Mouse (Mus musculus): ENCODE results near the gene Slc4a2. TPM values are rescaled to one million over a fixed set of nuclear protein-coding genes. Genes with fewer than 3 reads are reported as not detected.
A peak's percentile ranks its signal among the peaks of the same experiment; 100 is the strongest.

Gene Slc4a2
- polyA plus RNA-seq, 1 experiment = 96.4 TPM

DNA sequence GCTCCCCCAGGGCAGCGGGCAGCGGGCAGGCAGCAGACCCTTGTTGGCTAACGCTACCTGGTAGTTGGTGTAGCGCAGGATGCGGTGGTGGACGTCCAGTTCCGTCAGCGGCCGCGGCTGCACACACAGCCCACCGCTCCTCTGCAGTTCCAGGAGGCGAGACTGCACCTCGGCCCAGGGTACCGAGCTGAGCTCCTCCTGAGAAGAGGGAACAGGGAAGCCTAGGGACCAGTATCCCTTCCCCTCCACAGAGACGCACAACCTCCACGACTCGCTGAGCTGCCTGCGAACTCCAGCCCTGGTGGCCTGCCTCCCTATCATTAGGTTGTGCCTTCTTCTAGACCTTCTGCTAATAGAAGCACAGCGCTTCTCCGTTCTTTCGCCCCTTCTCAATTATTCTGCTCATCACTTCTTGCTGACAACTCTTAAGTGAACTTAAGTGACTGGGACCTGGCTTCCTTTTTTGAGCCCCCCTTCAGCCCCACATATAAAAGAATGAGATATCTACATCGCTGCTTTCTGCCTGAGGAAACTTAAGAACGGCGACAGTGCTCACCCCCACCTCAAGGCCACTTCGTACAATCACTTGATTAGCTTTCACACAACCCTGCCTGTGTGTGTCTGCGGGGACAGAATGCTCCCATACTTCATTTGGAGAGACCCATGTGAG lies 35.3 kb upstream of the Slc4a2 start:
- Histone ChIP-seq H3K79me2 (ENCODE audit: control insufficient read depth, insufficient read depth) (no peaks in the 10 kb centered on the region), H3K4me3 (no peak overlapping the region)
- TF ChIP-seq POLR2A (IDR thresholded peaks at IDR 0.05; ENCODE audit: insufficient read length, low read depth) (no peak), POLR2AphosphoS2 (IDR thresholded peaks at IDR 0.05; ENCODE audit: insufficient read length, low read depth) (no peak), MYOD1 (IDR thresholded peaks at IDR 0.05; ENCODE audit: control insufficient read depth in 1 of 3, insufficient read length in 2 of 3, low read depth in 2 of 3) (no peak), REST (IDR thresholded peaks at IDR 0.05; ENCODE audit: insufficient read depth, insufficient read length) (no peak), SRF (IDR thresholded peaks at IDR 0.05; ENCODE audit: control insufficient read depth, insufficient read length, low read depth) (no peak), MYOG (IDR thresholded peaks at IDR 0.05; ENCODE audit: control insufficient read depth in 1 of 3, insufficient read depth in 1 of 3, insufficient read length in 2 of 3, low read depth in 2 of 3) (no peak), CEBPB (IDR thresholded peaks at IDR 0.05; ENCODE audit: insufficient read depth, poor library complexity, severe bottlenecking) (no peak), USF1 (IDR thresholded peaks at IDR 0.05; ENCODE audit: low read depth) (no peak), MAX (IDR thresholded peaks at IDR 0.05; ENCODE audit: low read depth) (no peak), TCF3 (IDR thresholded peaks at IDR 0.05; ENCODE audit: insufficient read length, low read depth) (no peak), TCF12 (IDR thresholded peaks at IDR 0.05; ENCODE audit: insufficient read depth, poor library complexity, severe bottlenecking) (no peak), E2F4 (IDR thresholded peaks at IDR 0.05; ENCODE audit: insufficient read depth) (no peak)

DNA sequence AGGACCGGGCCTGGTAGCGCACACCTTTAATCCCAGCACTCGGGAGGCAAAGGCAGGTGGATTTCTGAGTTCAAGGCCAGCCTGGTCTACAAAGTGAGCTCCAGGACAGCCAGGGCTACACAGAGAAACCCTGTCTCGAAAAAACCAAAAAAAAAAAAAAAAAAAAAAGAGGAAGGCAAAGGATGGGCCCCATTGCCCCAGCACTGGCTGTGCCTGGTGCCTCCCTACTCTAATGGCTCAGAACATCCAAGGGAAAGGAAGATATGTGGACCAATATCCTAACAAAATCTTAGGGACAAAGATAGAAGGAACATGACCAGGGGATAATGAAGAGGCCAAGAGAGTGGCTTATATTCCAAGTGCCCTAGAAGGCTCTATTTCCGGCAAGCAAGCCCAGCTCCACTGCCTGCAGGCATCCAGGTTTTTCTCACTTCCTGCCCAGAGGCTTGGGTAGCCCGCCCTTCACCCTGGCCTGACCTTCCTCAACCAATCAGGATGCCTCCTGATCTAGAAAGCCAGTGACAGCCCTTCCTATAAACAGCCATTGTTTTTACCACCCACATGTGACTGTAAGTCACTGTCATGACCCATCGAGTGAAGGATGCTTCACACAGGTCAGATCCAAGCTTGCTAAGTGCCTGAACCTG lies 34.5 kb upstream of the Slc4a2 start:
- no peak overlapping the region for H3K4me3 ChIP-seq

More for the DNA sequence above, 35.3 kb upstream of the Slc4a2 start:
- Histone ChIP-seq H3K4me2 (ENCODE audit: low read depth) (peak overlapping the region; percentile 35), H3ac (ENCODE audit: control insufficient read depth, insufficient read length) (peak overlapping the region; percentile 14), H3K36me3 (ENCODE audit: control insufficient read depth, insufficient read depth) (no peaks in the 10 kb centered on the region), H3K27me3 (ENCODE audit: control insufficient read depth, insufficient read depth, insufficient read length) (no peaks in the 10 kb centered on the region)

DNA sequence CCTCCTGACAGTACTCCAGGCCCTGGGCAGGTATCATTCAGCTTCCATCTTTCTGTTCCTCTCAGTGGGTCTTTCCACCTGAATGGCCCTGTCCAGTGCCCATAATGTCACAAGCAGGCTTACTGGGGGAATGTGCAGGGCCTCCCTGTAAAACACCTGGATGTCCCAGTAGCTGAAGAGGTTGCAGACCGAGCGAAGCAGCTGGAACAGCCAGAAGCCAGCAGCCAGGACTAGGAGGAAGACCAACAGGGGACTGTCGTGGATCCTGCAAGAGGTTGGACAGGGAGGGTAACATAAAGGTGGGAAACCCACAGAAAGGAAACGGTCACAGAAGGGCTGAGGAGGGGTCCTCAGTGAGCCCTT lies 34.0 kb upstream of the Slc4a2 start:
- no peaks in the 10 kb centered on the region for H3K79me2 ChIP-seq (ENCODE audit: control insufficient read depth, insufficient read depth)
- peak overlapping the region; percentile 51 for H3K4me2 ChIP-seq (ENCODE audit: low read depth)
- no peak overlapping the region for H3K4me3 ChIP-seq
- no peak overlapping the region for H3ac ChIP-seq (ENCODE audit: control insufficient read depth, insufficient read length)
- no peaks in the 10 kb centered on the region for H3K36me3 ChIP-seq (ENCODE audit: control insufficient read depth, insufficient read depth)
- H3K27me3 ChIP-seq (ENCODE audit: control insufficient read depth, insufficient read depth, insufficient read length) = no peaks in the 10 kb centered on the region
- no peak for TF ChIP-seq TCF12 (IDR thresholded peaks at IDR 0.05; ENCODE audit: insufficient read depth, poor library complexity, severe bottlenecking)

More for the DNA sequence above, 34.5 kb upstream of the Slc4a2 start:
- Histone ChIP-seq H3K36me3 (ENCODE audit: control insufficient read depth, insufficient read depth) (no peaks in the 10 kb centered on the region), H3ac (ENCODE audit: control insufficient read depth, insufficient read length) (no peak overlapping the region), H3K27me3 (ENCODE audit: control insufficient read depth, insufficient read depth, insufficient read length) (no peaks in the 10 kb centered on the region), H3K79me2 (ENCODE audit: control insufficient read depth, insufficient read depth) (no peaks in the 10 kb centered on the region), H3K4me2 (ENCODE audit: low read depth) (peak overlapping the region; percentile 51)
- TF ChIP-seq SRF (IDR thresholded peaks at IDR 0.05; ENCODE audit: control insufficient read depth, insufficient read length, low read depth) (no peak), MAX (IDR thresholded peaks at IDR 0.05; ENCODE audit: low read depth) (no peak), REST (IDR thresholded peaks at IDR 0.05; ENCODE audit: insufficient read depth, insufficient read length) (no peak), POLR2AphosphoS2 (IDR thresholded peaks at IDR 0.05; ENCODE audit: insufficient read length, low read depth) (no peak), E2F4 (IDR thresholded peaks at IDR 0.05; ENCODE audit: insufficient read depth) (no peak), MYOG (IDR thresholded peaks at IDR 0.05; ENCODE audit: control insufficient read depth in 1 of 3, insufficient read depth in 1 of 3, insufficient read length in 2 of 3, low read depth in 2 of 3) (no peak), CEBPB (IDR thresholded peaks at IDR 0.05; ENCODE audit: insufficient read depth, poor library complexity, severe bottlenecking) (no peak), TCF12 (IDR thresholded peaks at IDR 0.05; ENCODE audit: insufficient read depth, poor library complexity, severe bottlenecking) (no peak), MYOD1 (IDR thresholded peaks at IDR 0.05; ENCODE audit: control insufficient read depth in 1 of 3, insufficient read length in 2 of 3, low read depth in 2 of 3) (no peak), USF1 (IDR thresholded peaks at IDR 0.05; ENCODE audit: low read depth) (no peak), POLR2A (IDR thresholded peaks at IDR 0.05; ENCODE audit: insufficient read length, low read depth) (no peak), TCF3 (IDR thresholded peaks at IDR 0.05; ENCODE audit: insufficient read length, low read depth) (no peak)

DNA sequence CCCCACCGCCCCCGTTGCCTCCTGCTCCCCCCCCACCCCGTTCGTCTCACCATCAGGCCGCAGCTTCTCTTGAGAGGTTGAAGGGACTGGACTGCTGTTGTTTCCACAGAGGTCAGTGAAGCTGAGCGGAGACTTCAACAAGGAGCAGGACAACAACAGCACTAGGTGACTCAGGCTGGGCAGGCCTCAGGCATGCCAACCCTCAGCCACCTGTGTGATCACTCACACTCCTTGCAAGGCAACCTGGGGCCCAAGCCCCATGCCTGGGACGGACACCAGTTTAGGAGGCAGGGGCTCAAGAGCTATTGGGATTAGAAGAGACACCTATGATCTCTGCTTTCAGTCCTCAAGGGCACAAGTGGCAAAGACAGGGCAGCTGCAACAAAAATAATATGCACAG lies 31.8 kb upstream of the Slc4a2 start, which contains the start of gene Atg9b:
Gene Atg9b, minus strand, starts transcription at position 280 of the 400 bp plus-strand sequence.
- H3K27me3 ChIP-seq (ENCODE audit: control insufficient read depth, insufficient read depth, insufficient read length) = no peaks in the 10 kb centered on the region

More for the DNA sequence above, 31.8 kb upstream of the Slc4a2 start, which contains the start of gene Atg9b:
- H3ac ChIP-seq (ENCODE audit: control insufficient read depth, insufficient read length) = no peak within 1 kb of the TSS
- H3K79me2 ChIP-seq (ENCODE audit: control insufficient read depth, insufficient read depth) = no peaks in the 10 kb centered on the region
- peak within 1 kb of the TSS; percentile 51 for H3K4me2 ChIP-seq (ENCODE audit: low read depth)
- H3K4me3 ChIP-seq = no peak within 1 kb of the TSS
- no peak for TF ChIP-seq CEBPB (IDR thresholded peaks at IDR 0.05; ENCODE audit: insufficient read depth, poor library complexity, severe bottlenecking)
- TF ChIP-seq REST (IDR thresholded peaks at IDR 0.05; ENCODE audit: insufficient read depth, insufficient read length) = no peak
- no peak for TF ChIP-seq TCF12 (IDR thresholded peaks at IDR 0.05; ENCODE audit: insufficient read depth, poor library complexity, severe bottlenecking)
- no peak for TF ChIP-seq E2F4 (IDR thresholded peaks at IDR 0.05; ENCODE audit: insufficient read depth)
- TF ChIP-seq POLR2AphosphoS2 (IDR thresholded peaks at IDR 0.05; ENCODE audit: insufficient read length, low read depth) = no peak
- TF ChIP-seq TCF3 (IDR thresholded peaks at IDR 0.05; ENCODE audit: insufficient read length, low read depth) = no peak
- peak in 1 of 3 experiments; percentile 66 for TF ChIP-seq MYOD1 (IDR thresholded peaks at IDR 0.05; ENCODE audit: control insufficient read depth in 1 of 3, insufficient read length in 2 of 3, low read depth in 2 of 3)
- no peak for TF ChIP-seq SRF (IDR thresholded peaks at IDR 0.05; ENCODE audit: control insufficient read depth, insufficient read length, low read depth)
- H3K36me3 ChIP-seq (ENCODE audit: control insufficient read depth, insufficient read depth) = no peaks in the 10 kb centered on the region

All from myocyte (in vitro differentiated cells).